ENCODE assay signal across 9 mouse cellular contexts in the genomic region with DNA sequence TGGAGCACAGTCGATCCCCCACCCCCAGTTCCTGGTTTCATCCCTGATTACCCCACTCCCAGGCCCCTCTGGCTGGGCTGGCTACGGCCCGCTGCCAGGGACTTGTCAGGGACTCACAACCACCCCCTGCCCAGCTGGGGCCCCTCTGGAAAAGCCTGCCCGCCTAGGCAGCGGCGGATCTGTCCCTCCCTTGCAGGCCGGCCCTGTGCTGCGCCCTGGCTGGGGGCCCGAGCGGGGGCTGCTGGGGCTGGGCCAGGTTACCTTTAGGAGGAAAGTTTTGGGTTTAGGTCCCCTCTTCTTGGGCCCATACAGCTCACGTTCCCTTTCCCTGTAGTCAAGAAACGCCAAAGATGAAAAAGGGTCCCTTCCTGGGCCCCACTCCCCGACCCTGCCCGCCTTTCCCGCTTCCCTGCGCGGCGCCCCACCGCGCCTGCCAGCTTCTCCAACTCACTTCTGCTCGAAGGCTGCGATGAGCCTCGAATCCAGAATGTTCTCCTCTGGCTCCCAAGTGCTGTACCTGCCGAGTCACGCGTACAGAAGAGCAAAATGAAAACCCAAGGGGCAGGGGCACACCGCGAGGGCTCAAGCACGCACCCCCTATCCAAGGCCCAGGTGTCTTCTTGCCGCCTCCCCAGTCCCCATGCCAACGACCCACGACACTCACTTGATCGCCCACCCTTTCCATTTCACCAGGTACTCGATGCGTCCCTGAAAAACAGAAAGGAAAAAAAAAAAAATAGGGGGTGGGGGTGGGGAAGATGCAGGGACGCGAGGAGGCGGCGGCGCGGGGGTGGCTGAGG. TPM values are rescaled to one million over a fixed set of nuclear protein-coding genes. Genes with fewer than 3 reads are reported as not detected.
DNase-seq lines count a peak whose midpoint lies in the region; ATAC-seq lines count a peak whose summit lies in the region.
"Had no signal": no experiment of that assay in that cellular context is flagged by ENCODE, and none has a peak within 500 bp of the region (broad histone marks: within the 10 kb centered on the region; RNA-seq: fewer than 3 reads in every experiment).

No protein-coding gene starts in this region.

- H3K27me3 ChIP-seq in embryonic facial prominence, embryonic 13.5 days, result no peaks in the 10 kb centered on the region
- no peaks in the 10 kb centered on the region for H3K27me3 ChIP-seq in hindbrain, embryonic 14.5 days (ENCODE audit: control insufficient read depth, insufficient read depth, low read length)
- peaks cover 23% of the 10 kb centered on the region for H3K27me3 ChIP-seq in liver, embryonic 12.5 days (replicated peaks)
- no peaks in the 10 kb centered on the region for H3K27me3 ChIP-seq in neural tube, embryonic 13.5 days

- H3K4me3 ChIP-seq in embryonic facial prominence, embryonic 13.5 days, result peak overlapping the region; percentile 81
- H3K4me3 ChIP-seq in hindbrain, embryonic 14.5 days (replicated peaks; ENCODE audit: low read length), result peak overlapping the region; percentile 76
- H3K4me3 ChIP-seq in liver, embryonic 12.5 days, result peak overlapping the region; percentile 73
- H3K4me3 ChIP-seq in neural tube, embryonic 13.5 days, result peak overlapping the region; percentile 82

- DNase-seq in left cerebral cortex, postnatal 14 days (ENCODE audit: low spot score in 2 of 2), result peak; percentile 27 to 31
- no peak for DNase-seq in left cerebral cortex, adult 9 months (ENCODE audit: low spot score in 2 of 2)
- DNase-seq in adrenal gland, adult 2 months, result peak; percentile 48
- no peak for DNase-seq in hindbrain, embryonic 14.5 days (ENCODE audit: low spot score)

- peaks cover 24% of the 10 kb centered on the region for H3K36me3 ChIP-seq in embryonic facial prominence, embryonic 13.5 days
- peaks cover 18% of the 10 kb centered on the region for H3K36me3 ChIP-seq in hindbrain, embryonic 14.5 days (replicated peaks; ENCODE audit: control insufficient read depth, insufficient read depth)
- peaks cover 13% of the 10 kb centered on the region for H3K36me3 ChIP-seq in liver, embryonic 12.5 days
- peaks cover 11% of the 10 kb centered on the region for H3K36me3 ChIP-seq in neural tube, embryonic 13.5 days

- H3K4me1 ChIP-seq in embryonic facial prominence, embryonic 13.5 days, result peaks cover 58% of the 10 kb centered on the region
- H3K4me1 ChIP-seq in hindbrain, embryonic 14.5 days (replicated peaks; ENCODE audit: control insufficient read depth, insufficient read depth, low read length), result peaks cover 56% of the 10 kb centered on the region
- H3K4me1 ChIP-seq in liver, embryonic 12.5 days, result peaks cover 33% of the 10 kb centered on the region
- H3K4me1 ChIP-seq in neural tube, embryonic 13.5 days (replicated peaks), result peaks cover 64% of the 10 kb centered on the region

- H3K27ac ChIP-seq in embryonic facial prominence, embryonic 13.5 days, result peak overlapping the region; percentile 96
- peak overlapping the region; percentile 95 for H3K27ac ChIP-seq in hindbrain, embryonic 14.5 days
- H3K27ac ChIP-seq in liver, embryonic 12.5 days, result peak overlapping the region; percentile 52
- peak overlapping the region; percentile 98 for H3K27ac ChIP-seq in neural tube, embryonic 13.5 days (replicated peaks)

- WGBS in embryonic facial prominence, embryonic 13.5 days, result under 1% methylated on average over 39 of the region's 41 CpGs
- under 1% methylated on average over 41 of the region's 41 CpGs for WGBS in hindbrain, embryonic 14.5 days
- under 1% methylated on average over 39 of the region's 41 CpGs for WGBS in liver, embryonic 12.5 days (ENCODE audit: insufficient replicate concordance)
- under 1% methylated on average over 41 of the region's 41 CpGs for WGBS in neural tube, embryonic 13.5 days

- H3K9ac ChIP-seq in embryonic facial prominence, embryonic 13.5 days, result peak overlapping the region; percentile 92
- H3K9ac ChIP-seq in hindbrain, embryonic 14.5 days, result peak overlapping the region; percentile 82
- peak overlapping the region; percentile 83 for H3K9ac ChIP-seq in liver, embryonic 12.5 days
- peak overlapping the region; percentile 93 for H3K9ac ChIP-seq in neural tube, embryonic 13.5 days

- ATAC-seq in embryonic facial prominence, embryonic 13.5 days (ENCODE audit: insufficient number of reproducible peaks, insufficient read depth, low FRiP score, low TSS enrichment, low read depth), result no peak
- ATAC-seq in hindbrain, embryonic 14.5 days (ENCODE audit: low FRiP score), result peak; percentile 16; the same call in 1 of the 2 replicates
- ATAC-seq in liver, embryonic 12.5 days, result peak; percentile 42; the same call in 1 of the 2 replicates
- 0 out of 2 replicates have a peak, but pooled peaks have one; percentile 3 for ATAC-seq in neural tube, embryonic 13.5 days (ENCODE audit: low read depth)
- no peak for ATAC-seq in activated CD4-positive, CD25-positive, alpha-beta regulatory T cell, adult 4 months

- peak overlapping the region; percentile 90 for H3K4me2 ChIP-seq in embryonic facial prominence, embryonic 13.5 days
- H3K4me2 ChIP-seq in hindbrain, embryonic 14.5 days (replicated peaks), result peak overlapping the region; percentile 89
- peak overlapping the region; percentile 86 for H3K4me2 ChIP-seq in liver, embryonic 12.5 days
- H3K4me2 ChIP-seq in neural tube, embryonic 13.5 days, result peak overlapping the region; percentile 95

- H3K9me3 ChIP-seq in embryonic facial prominence, embryonic 13.5 days, result no peaks in the 10 kb centered on the region
- no peaks in the 10 kb centered on the region for H3K9me3 ChIP-seq in hindbrain, embryonic 14.5 days (ENCODE audit: control insufficient read depth, low read length)
- H3K9me3 ChIP-seq in liver, embryonic 12.5 days (replicated peaks), result no peaks in the 10 kb centered on the region
- no peaks in the 10 kb centered on the region for H3K9me3 ChIP-seq in neural tube, embryonic 13.5 days

- intact Hi-C loops in left cerebral cortex, postnatal 14 days (cut with DNase I), result loop anchor here (1.0 to 10.0 kb wide), 3 partner anchors 50 to 251 kb away; no protein-coding TSS in a partner anchor

RNA-seq across cellular contexts. Expression of gene Npcd, which starts 0.6 kb away (rescaled TPM):
- total RNA-seq in left cerebral cortex, postnatal 14 days (2021), result 10 to 100 TPM in 1 of 2 experiments, 1 to 10 TPM in 1; 7.3 to 53.6 TPM
- 1 to 10 TPM; 1.2 to 2.0 TPM for total RNA-seq in adrenal gland, adult 2 months (2021)
- polyA plus RNA-seq in adrenal gland, adult 2 months (2012; rRNA removed), result 13.4 and 14.6 TPM in 2 replicates
- 0.32 and 0.39 TPM in 2 replicates for polyA plus RNA-seq in embryonic facial prominence, embryonic 13.5 days (2015; fragmentation: Nextera tagmentation; extraction: Ambion mirVana)
- polyA plus RNA-seq in hindbrain, embryonic 14.5 days (2014; fragmentation: Nextera tagmentation; extraction: Ambion mirVana), result 1.4 and 5.5 TPM in 2 replicates
- polyA plus RNA-seq in liver, embryonic 12.5 days (2016; fragmentation: Nextera tagmentation; extraction: Ambion mirVana), result not detected in 2 replicates
- 0.90 TPM in 1 of 2 replicates, not detected in the other for polyA plus RNA-seq in neural tube, embryonic 13.5 days (2015; fragmentation: Nextera tagmentation; extraction: Ambion mirVana)
- not detected for polyA plus RNA-seq in activated CD4-positive, CD25-positive, alpha-beta regulatory T cell, adult 4 months (2017; shearing (Covaris generic))
- total RNA-seq: common myeloid progenitor, adult 5-6 weeks had no signal

RNA-seq across cellular contexts. Expression of gene Cbx6, which starts 1.0 kb away (rescaled TPM):
- 100 to 1,000 TPM; 429 to 483 TPM for total RNA-seq in left cerebral cortex, postnatal 14 days (2021)
- total RNA-seq in adrenal gland, adult 2 months (2021), result 10 to 100 TPM; 46.2 to 67.3 TPM
- polyA plus RNA-seq in adrenal gland, adult 2 months (2012; rRNA removed), result 105 and 106 TPM in 2 replicates
- 54.7 and 56.7 TPM in 2 replicates for polyA plus RNA-seq in embryonic facial prominence, embryonic 13.5 days (2015; fragmentation: Nextera tagmentation; extraction: Ambion mirVana)
- 36.9 and 39.8 TPM in 2 replicates for polyA plus RNA-seq in hindbrain, embryonic 14.5 days (2014; fragmentation: Nextera tagmentation; extraction: Ambion mirVana)
- 11.2 and 11.7 TPM in 2 replicates for polyA plus RNA-seq in liver, embryonic 12.5 days (2016; fragmentation: Nextera tagmentation; extraction: Ambion mirVana)
- 39.8 and 42.0 TPM in 2 replicates for polyA plus RNA-seq in neural tube, embryonic 13.5 days (2015; fragmentation: Nextera tagmentation; extraction: Ambion mirVana)
- 10 to 100 TPM in 1 of 2 experiments, 1 to 10 TPM in 1; 8.4 to 15.1 TPM for polyA plus RNA-seq in activated CD4-positive, CD25-positive, alpha-beta regulatory T cell, adult 4 months (2017; shearing (Covaris generic))

RNA-seq across cellular contexts. Expression of gene Nptxr, which starts 28.9 kb away (rescaled TPM):
- total RNA-seq in left cerebral cortex, postnatal 14 days (2021), result 100 to 1,000 TPM; 693 to 768 TPM
- total RNA-seq in adrenal gland, adult 2 months (2021), result 1 to 10 TPM; 4.4 to 7.9 TPM
- polyA plus RNA-seq in adrenal gland, adult 2 months (2012; rRNA removed), result 5.5 and 6.3 TPM in 2 replicates
- polyA plus RNA-seq in embryonic facial prominence, embryonic 13.5 days (2015; fragmentation: Nextera tagmentation; extraction: Ambion mirVana), result 4.7 and 5.4 TPM in 2 replicates
- polyA plus RNA-seq in hindbrain, embryonic 14.5 days (2014; fragmentation: Nextera tagmentation; extraction: Ambion mirVana), result 20.9 and 24.8 TPM in 2 replicates
- 0.24 and 0.31 TPM in 2 replicates for polyA plus RNA-seq in liver, embryonic 12.5 days (2016; fragmentation: Nextera tagmentation; extraction: Ambion mirVana)
- 19.9 and 22.1 TPM in 2 replicates for polyA plus RNA-seq in neural tube, embryonic 13.5 days (2015; fragmentation: Nextera tagmentation; extraction: Ambion mirVana)
- polyA plus RNA-seq in activated CD4-positive, CD25-positive, alpha-beta regulatory T cell, adult 4 months (2017; shearing (Covaris generic)), result under 1 TPM; 0.09 to 0.11 TPM

RNA-seq across cellular contexts. Expression of gene Dnal4, which starts 55.8 kb away (rescaled TPM):
- 10 to 100 TPM; 37.5 to 39.7 TPM for total RNA-seq in left cerebral cortex, postnatal 14 days (2021)
- 10 to 100 TPM; 13.9 to 24.8 TPM for total RNA-seq in adrenal gland, adult 2 months (2021)
- polyA plus RNA-seq in adrenal gland, adult 2 months (2012; rRNA removed), result 39.9 and 43.0 TPM in 2 replicates
- polyA plus RNA-seq in embryonic facial prominence, embryonic 13.5 days (2015; fragmentation: Nextera tagmentation; extraction: Ambion mirVana), result 69.2 and 74.4 TPM in 2 replicates
- 64.6 and 67.8 TPM in 2 replicates for polyA plus RNA-seq in hindbrain, embryonic 14.5 days (2014; fragmentation: Nextera tagmentation; extraction: Ambion mirVana)
- 13.5 and 14.0 TPM in 2 replicates for polyA plus RNA-seq in liver, embryonic 12.5 days (2016; fragmentation: Nextera tagmentation; extraction: Ambion mirVana)
- polyA plus RNA-seq in neural tube, embryonic 13.5 days (2015; fragmentation: Nextera tagmentation; extraction: Ambion mirVana), result 69.7 and 72.1 TPM in 2 replicates
- polyA plus RNA-seq in activated CD4-positive, CD25-positive, alpha-beta regulatory T cell, adult 4 months (2017; shearing (Covaris generic)), result 1 to 10 TPM; 5.3 to 6.9 TPM

RNA-seq across cellular contexts. Expression of gene Apobec3, which starts 58.0 kb away (rescaled TPM):
- 1 to 10 TPM; 4.2 to 5.1 TPM for total RNA-seq in left cerebral cortex, postnatal 14 days (2021)
- 10 to 100 TPM; 13.1 to 16.5 TPM for total RNA-seq in adrenal gland, adult 2 months (2021)
- 5.2 and 6.7 TPM in 2 replicates for polyA plus RNA-seq in adrenal gland, adult 2 months (2012; rRNA removed)
- 11.0 and 13.1 TPM in 2 replicates for polyA plus RNA-seq in embryonic facial prominence, embryonic 13.5 days (2015; fragmentation: Nextera tagmentation; extraction: Ambion mirVana)
- polyA plus RNA-seq in hindbrain, embryonic 14.5 days (2014; fragmentation: Nextera tagmentation; extraction: Ambion mirVana), result 4.9 and 5.1 TPM in 2 replicates
- polyA plus RNA-seq in liver, embryonic 12.5 days (2016; fragmentation: Nextera tagmentation; extraction: Ambion mirVana), result 54.7 and 57.4 TPM in 2 replicates
- polyA plus RNA-seq in neural tube, embryonic 13.5 days (2015; fragmentation: Nextera tagmentation; extraction: Ambion mirVana), result 4.6 and 5.2 TPM in 2 replicates
- polyA plus RNA-seq in activated CD4-positive, CD25-positive, alpha-beta regulatory T cell, adult 4 months (2017; shearing (Covaris generic)), result 100 to 1,000 TPM; 505 to 519 TPM

Comparison
In these comparisons a context has a peak if more than half of its experiments do, and no peak if none do; other contexts are left out.
1. DNase-seq: peak in left cerebral cortex, postnatal 14 days (2 of 2) and adrenal gland, adult 2 months (single experiment); none in left cerebral cortex, adult 9 months (0 of 2) and hindbrain, embryonic 14.5 days (single experiment).
2. ATAC-seq: peak in hindbrain, embryonic 14.5 days (single experiment), liver, embryonic 12.5 days (single experiment) and neural tube, embryonic 13.5 days (single experiment); none in embryonic facial prominence, embryonic 13.5 days (single experiment) and activated CD4-positive, CD25-positive, alpha-beta regulatory T cell, adult 4 months (single experiment).
3. Peak in every context shown above with its lines, with median percentiles within 50 percentile points of each other: H3K27ac ChIP-seq, H3K4me2 ChIP-seq, H3K4me3 ChIP-seq and H3K9ac ChIP-seq.